Mouse (Mus musculus) MEL (cell line): Measurements from ENCODE around the gene Asphd1.

ENCODE experiments used
- MAX ChIP-seq: IDR thresholded peaks from 2 replicates; pipeline ENCODE4 v1.6.1; 2011; ENCODE audit warnings: low read length, improper control_type of control experiment
- TAL1 ChIP-seq: IDR thresholded peaks from 2 replicates; pipeline ENCODE4 v1.6.1; 2012; ENCODE audit warnings: mild to moderate bottlenecking, inconsistent platforms, low read length, moderate library complexity, mixed read lengths

DNA sequence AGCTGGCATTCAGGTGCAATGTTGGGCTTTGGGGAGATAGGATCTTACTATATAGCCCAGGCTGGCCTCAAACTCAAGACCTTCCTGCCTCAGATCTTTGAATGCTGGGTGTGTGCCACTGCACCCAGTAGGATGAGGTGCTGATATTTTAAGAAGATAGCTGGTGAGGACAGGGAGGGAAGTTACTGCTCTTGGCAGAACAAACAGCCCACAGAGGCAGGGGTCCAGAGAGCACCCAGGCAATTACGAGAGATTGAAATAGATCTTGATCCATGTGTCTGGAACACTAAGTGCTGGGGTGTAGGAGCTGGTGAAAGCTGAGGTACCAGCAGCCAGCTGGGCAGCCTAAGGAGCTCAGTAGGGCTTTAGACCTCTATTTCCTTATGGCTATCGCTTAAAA, 32.2 kb upstream of the Asphd1 start:
- no peak for TF ChIP-seq MAX
- TF ChIP-seq TAL1: no peak
